Mouse (Mus musculus): ENCODE results near the gene E2f2.

GRCm38 (mm10) chr4:136178475-136178921 lies 6.3 kb downstream of the E2f2 start:
- TF ChIP-seq POLR2A (IDR thresholded peaks at IDR 0.05; ENCODE audit: insufficient read depth, low read depth, low read length) (no peak), CTCF (IDR thresholded peaks at IDR 0.05) (no peak)
